Mouse (Mus musculus) heart, adult 18-20 months (tissue): ENCODE measurements around the gene Serpina9. TPM values are rescaled to one million over a fixed set of nuclear protein-coding genes. Genes with fewer than 3 reads are reported as not detected.

ENCODE experiments used
- total RNA-seq, 2 experiments: library from RNA; stranded (reverse); gene quantifications; 2 replicates each; pipeline ENCODE4 v1.2.3; 2021

Gene Serpina9
- total RNA-seq, 2 experiments from 2014 or later = 0.10 TPM; not detected in 1

Other genes starting within 250 kb of the Serpina9 start
- gene Serpina1d, start 240.2 kb downstream of the Serpina9 start, total RNA-seq = under 1 TPM; 0.30 to 0.75 TPM
- gene Serpina1b, start 183.4 kb downstream of the Serpina9 start, total RNA-seq = 1 to 10 TPM in 1 of 2 experiments, under 1 TPM in 1; 0.94 to 2.0 TPM
- not detected for gene Serpina1a, start 150.2 kb downstream of the Serpina9 start, total RNA-seq
- gene Serpina1c, start 108.9 kb downstream of the Serpina9 start, total RNA-seq = not detected
- 1 to 10 TPM in 1 of 2 experiments, under 1 TPM in 1; 0.30 to 1.4 TPM for gene Serpina1e, start 54.8 kb downstream of the Serpina9 start, total RNA-seq
- not detected for gene Serpina11, start 23.8 kb downstream of the Serpina9 start, total RNA-seq
- under 1 TPM in 1 of 2 experiments, not detected in 1; 0.10 TPM for gene Serpina12, start 30.7 kb upstream of the Serpina9 start, total RNA-seq
- not detected for gene Serpina5, start 87.4 kb upstream of the Serpina9 start, total RNA-seq
- gene Serpina3a, start 99.0 kb upstream of the Serpina9 start, total RNA-seq = not detected
- gene Serpina3b, start 114.2 kb upstream of the Serpina9 start, total RNA-seq = not detected
- 1 to 10 TPM in 1 of 2 experiments, under 1 TPM in 1; 0.79 to 1.2 TPM for gene Serpina3c, start 140.1 kb upstream of the Serpina9 start, total RNA-seq
- 1 to 10 TPM in 1 of 2 experiments, under 1 TPM in 1; 0.62 to 1.1 TPM for gene Serpina3f, start 200.8 kb upstream of the Serpina9 start, total RNA-seq
- 1 to 10 TPM; 4.5 to 5.0 TPM for gene Serpina3g, start 222.5 kb upstream of the Serpina9 start, total RNA-seq
- gene Serpina3i, start 249.4 kb upstream of the Serpina9 start, total RNA-seq = under 1 TPM; 0.42 to 0.49 TPM